Mouse (Mus musculus) urinary bladder, adult 2 months (tissue): ENCODE data around the gene Dnah11. TPM values are rescaled to one million over a fixed set of nuclear protein-coding genes. Genes with fewer than 3 reads are reported as not detected.

Source experiments
- DNase-seq: peaks from one replicate; pipeline ENCODE4 v3.0.0; 2022; ENCODE audit warnings: low spot score
- polyA plus RNA-seq: library from polyadenylated mRNA; depleted of rRNA; stranded (reverse); fragments of >200 nt; gene quantifications from 2 replicates; pipeline ENCODE4 v1.2.3, GENCODE M21; 2012

Gene Dnah11
- polyA plus RNA-seq, 1 experiment, result 0.48 TPM

DNA sequence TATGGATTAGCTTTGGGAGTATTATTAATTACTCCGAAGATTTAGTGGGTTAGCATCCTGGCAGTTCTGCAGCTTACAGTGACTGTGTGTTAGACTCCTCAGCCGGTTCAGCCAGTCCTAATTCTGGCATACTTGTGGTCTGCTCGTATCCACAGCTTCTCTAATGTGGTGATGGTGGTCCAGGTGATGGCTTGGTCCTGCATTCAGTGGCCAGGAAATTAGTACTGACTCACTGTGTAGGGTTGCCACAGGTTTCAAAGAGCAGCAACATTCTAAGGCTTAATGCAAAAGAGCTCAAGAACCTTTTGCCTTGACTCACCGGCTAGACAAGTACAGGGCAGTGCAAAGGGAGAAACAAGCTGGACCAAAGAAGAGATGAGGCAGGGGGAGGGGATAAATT, 103.9 kb downstream of the Dnah11 start:
- no peak for DNase-seq

DNA sequence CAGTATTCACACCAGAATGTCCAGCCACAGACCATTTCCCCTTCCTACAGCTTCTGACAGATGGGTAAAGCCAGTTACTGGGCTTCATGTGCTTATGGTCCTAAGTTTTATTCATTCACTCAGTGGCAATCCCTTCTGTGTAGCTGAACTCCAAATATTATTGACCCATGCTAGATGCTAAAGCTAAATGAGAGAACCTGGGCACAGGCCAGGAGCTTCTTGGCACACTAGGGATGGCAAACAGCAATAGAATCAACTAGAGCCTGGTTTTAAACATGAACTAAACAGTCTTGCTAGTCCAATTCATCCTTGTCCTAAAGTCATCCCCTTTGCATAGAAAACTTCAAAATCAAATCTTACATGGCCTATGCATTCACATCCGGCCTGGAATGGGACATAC, 113.6 kb downstream of the Dnah11 start:
- DNase-seq, result no peak

GRCm38 (mm10) chr12:118084806-118085205, 114.0 kb downstream of the Dnah11 start:
- no peak for DNase-seq

GRCm38 (mm10) chr12:118084134-118084533, 114.7 kb downstream of the Dnah11 start:
- no peak for DNase-seq

- DNase-seq, result no peak
These were observed 118.4 kb downstream of the Dnah11 start for GRCm38 (mm10) chr12:118080441-118080840.

DNA sequence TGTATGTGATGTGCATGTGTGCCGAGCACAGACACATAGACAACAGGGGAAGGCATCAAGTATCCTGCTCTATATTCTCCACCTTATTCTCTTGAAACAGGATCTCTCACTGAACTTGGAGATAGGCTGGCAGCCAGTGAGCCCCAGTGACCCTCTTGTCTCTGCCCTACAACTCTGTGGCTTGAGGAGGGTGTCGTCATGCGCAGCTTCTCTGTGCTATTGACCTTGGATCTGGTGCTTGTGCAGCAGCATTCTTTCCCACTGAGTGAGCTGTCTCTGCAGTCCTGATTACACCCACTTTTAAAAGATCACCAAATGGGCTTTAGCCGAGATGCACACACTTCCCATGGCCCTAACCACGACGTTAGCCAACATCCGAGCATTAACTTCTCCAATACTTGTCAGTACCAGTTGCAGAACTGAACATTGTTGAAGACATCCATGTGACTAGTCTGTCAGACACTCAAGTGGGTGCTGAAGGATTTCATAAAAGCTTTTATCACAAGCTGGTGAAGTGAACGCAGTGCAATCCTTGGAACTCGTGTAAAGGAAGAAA, 120.3 kb downstream of the Dnah11 start:
- DNase-seq, result no peak

- DNase-seq, result no peak
These were observed 122.0 kb downstream of the Dnah11 start for GRCm38 (mm10) chr12:118076802-118077201.

- DNase-seq, result no peak
These were observed 126.5 kb downstream of the Dnah11 start for GRCm38 (mm10) chr12:118072181-118072872.

GRCm38 (mm10) chr12:118071667-118072066, 127.2 kb downstream of the Dnah11 start:
- no peak for DNase-seq

DNA sequence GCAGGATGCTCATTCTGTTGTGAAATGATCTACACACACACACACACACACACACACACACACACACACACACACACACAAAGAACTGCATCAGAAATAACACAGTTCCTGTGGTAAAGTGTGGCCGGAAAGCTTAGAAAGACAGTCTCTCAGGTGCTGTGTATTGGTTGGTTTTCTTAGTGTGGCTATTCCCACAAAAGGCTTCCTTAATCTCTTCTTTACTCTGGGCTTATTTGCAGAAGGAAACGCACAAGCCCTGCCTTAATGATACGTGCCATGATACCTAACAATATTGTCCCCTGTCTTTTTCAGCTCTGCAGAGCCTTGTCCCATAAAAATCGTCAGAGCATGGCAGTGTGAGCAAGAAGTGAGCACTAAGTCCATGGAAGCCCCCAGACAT, 130.1 kb downstream of the Dnah11 start:
- no peak for DNase-seq

DNA sequence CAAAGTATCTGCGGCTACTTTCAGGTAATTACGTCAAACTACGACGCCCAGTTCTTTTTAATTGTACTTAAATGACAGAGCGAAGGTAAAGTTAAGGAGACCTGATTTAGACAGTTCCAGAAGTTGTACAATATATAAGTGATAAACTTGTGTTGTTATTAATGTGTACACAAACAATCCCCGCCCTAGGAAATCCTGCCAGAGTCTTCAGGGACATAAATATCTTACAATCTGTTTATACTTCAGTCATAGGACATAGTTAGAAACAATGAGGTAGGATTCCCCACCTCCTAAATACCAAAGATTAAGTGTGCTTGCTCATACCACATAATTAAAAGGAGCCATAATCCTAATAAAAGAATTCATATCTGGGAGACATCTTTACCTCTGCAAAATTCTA, 136.5 kb downstream of the Dnah11 start:
- DNase-seq, result no peak

- DNase-seq, result no peak
These were observed 142.0 kb downstream of the Dnah11 start for GRCm38 (mm10) chr12:118056876-118057275.

DNA sequence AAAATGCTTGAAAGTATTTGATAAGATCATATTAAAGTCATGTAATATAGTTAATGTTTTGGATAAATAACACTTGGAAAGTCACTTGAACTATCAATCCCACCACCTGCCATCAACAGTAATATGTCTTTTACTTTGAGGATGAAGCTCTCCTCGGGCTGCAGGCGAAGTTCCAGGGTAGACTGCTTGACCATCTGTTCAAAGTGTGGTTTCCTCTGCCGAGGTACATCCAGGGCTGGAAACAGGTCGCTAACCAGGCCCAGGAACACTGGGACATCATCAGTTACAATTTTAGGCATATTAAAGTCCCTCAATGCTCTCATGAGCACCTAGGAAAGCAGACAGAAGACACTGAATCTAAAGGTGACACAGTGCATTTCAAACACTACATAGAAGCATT, 153.5 kb downstream of the Dnah11 start:
- no peak for DNase-seq

DNA sequence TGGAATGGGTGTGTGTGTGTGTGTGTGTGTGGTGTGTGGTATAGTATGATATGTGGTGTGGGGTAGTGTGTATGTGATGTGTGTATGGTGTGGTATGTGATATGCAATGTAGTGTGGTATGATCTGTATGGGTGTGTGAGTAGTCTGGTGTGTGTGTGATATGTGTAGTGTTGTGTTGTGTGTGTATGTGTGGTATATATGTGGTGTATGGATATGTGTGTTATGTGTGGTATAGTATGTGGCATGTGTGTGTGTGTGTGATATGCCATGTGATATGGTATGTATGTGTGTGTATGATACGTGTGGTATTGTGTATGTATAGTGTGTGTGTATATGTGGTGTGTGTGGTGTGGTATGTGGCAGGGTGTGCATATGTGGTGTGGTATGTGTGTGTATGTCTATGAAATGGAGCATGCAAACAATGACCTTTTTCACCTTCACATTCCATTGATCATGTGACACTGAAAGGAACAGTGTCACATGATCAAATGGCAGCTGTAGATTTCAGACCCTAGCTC, 155.7 kb downstream of the Dnah11 start:
- DNase-seq, result no peak

GRCm38 (mm10) chr12:118042196-118042595, 156.6 kb downstream of the Dnah11 start:
- no peak for DNase-seq

DNA sequence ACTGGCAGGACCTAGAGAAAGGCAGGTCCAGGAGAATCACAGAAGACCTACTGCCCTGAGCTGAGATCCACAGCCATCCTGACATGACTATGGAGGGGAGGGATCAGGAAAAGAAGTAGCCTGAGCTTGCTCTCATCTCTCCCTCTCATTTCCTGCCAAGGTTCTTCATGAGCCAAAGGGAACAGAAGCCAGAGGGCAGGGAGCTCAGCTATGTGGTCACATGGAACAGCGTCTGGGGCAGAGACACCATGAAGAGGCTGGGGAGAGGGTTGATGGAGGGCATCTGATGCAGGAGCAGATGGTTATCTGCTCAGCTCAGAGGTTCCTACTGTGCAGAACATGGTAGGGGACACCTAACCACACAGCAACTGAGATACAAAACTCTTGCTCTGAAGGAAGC, 163.9 kb downstream of the Dnah11 start:
- no peak for DNase-seq

GRCm38 (mm10) chr12:118025771-118026170, 173.1 kb downstream of the Dnah11 start:
- DNase-seq, result no peak

- DNase-seq, result no peak
These were observed 179.9 kb downstream of the Dnah11 start for GRCm38 (mm10) chr12:118018936-118019335.

DNA sequence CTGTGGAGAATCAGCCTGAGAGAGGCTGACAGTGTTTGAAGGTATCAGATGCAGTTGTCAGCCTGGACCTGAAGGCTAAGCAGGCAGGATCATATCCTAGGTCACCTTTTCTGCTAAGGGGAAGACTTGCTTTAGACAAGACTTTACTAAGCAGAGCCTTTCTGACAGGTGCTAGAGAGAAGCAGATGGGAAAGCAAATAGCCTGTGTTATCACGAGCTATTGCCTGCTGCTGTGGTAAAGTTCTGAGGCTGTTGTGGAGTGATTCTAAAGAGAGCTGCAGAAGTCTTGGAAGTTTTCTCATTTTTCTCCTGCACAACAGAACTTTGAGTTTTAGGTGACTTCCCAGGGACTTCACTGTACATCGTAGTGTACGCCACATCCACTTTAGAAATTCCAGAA, 185.0 kb downstream of the Dnah11 start:
- no peak for DNase-seq

DNA sequence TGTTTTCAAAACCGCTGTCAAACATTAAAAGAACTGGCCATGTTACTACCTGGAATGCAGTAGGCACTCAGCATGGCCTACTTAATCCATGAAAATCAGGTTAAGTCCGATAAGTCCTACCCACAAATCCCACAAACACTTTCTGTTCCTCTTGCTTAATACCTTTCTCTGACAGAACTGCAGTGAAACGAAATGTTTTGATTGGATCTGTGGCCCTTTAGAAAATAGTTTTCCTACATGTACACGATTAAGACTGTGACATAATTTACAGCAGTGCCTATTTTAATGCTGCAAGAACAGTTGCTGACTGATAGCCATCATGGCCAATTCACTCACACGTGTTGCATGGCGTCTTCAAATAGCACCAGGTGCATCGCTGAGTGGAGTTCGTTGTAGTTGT, 186.9 kb downstream of the Dnah11 start:
- DNase-seq, result no peak

- DNase-seq, result no peak
These were observed 203.9 kb downstream of the Dnah11 start for GRCm38 (mm10) chr12:117994938-117995337.

DNA sequence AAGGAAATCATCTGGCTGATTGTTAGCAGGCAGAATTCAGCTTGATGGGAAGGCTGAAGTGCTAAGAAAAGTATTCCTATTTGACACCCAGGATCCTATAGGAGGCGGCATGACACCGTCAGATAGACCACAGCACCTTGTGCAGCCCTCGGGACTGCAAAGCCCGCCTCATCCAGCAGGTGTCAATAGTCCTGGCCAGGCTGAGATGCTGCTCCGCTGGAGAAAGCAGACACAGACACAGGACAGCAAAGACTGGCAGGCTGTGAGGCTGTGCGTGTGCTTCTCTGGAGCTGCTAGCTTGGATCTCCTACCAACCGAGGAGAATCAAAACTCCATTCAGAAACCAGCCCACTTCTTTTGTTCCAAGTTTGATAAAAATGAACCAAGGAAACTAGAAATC, 205.3 kb downstream of the Dnah11 start:
- peak; percentile 41 for DNase-seq

DNA sequence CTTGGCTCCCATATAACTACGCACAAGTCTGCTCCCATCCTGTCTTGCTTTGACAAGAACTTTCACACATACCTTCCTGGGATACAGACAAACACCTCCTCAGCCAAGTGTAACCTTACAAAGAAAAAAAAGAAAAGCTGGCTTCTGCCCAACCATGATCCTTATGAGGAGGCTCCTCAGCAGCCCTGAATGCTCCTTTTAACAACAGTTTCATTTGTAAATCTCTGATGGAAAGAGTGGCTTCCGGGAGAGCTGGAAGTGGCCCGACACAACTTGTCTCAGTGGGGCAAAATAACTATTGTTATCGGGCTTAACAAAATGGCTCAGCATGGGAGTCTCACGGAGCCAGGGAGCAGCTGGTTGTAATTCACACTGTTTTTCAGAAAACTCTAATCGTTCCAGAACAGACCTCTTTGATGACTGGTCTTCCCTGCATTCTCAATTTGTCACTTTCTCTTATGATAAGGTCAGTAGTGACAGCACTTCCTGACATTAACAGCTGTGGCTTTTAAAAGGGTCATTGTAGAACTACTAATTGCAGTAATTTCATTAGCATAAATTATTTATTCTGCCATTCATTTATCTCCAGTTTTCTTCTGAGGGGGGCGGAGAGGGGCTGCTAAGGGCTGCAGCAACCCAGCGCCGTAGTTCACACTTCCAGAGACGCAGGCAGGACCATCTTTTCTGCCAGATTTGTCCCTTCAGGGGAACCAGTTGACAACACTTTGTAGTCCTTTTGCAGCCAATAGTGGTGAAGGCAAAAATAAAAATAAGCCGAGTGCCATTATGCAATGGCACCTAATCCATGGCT, 209.6 kb downstream of the Dnah11 start:
- no peak for DNase-seq
